Mouse (Mus musculus) CH12.LX (cell line): ENCODE results near the gene Dek. TPM values are rescaled to one million over a fixed set of nuclear protein-coding genes. Genes with fewer than 3 reads are reported as not detected.

Experiments
- DNase-seq: peaks from one replicate; pipeline ENCODE4 v3.0.0-alpha.2; 2013; ENCODE audit errors: extremely low read depth
- H3K27ac ChIP-seq: 2 replicates; pipeline ENCODE4 v1.5.1; 2012; ENCODE audit warnings: low read depth, mild to moderate bottlenecking, control low read depth, moderate library complexity; ENCODE audit not compliant: insufficient read depth
- H3K27me3 ChIP-seq: replicated peaks from 2 replicates; pipeline ENCODE3; 2012; ENCODE audit warnings: inconsistent platforms
- H3K36me3 ChIP-seq, 2 experiments: replicated peaks in 1 of 2; 2 replicates each; pipeline versions ENCODE3 to v1.6.1; 2012; ENCODE audit warnings: inconsistent platforms in 1 of 2, low read length in 1 of 2, mild to moderate bottlenecking in 1 of 2, mixed read lengths in 1 of 2, moderate library complexity in 1 of 2; ENCODE audit not compliant: control insufficient read depth in 1 of 2, insufficient read depth in 1 of 2
- H3K4me1 ChIP-seq, 2 experiments: 2 replicates each; pipeline ENCODE4 v1.6.1; 2012; ENCODE audit warnings: inconsistent platforms in 1 of 2, moderate library complexity in 1 of 2; ENCODE audit not compliant: insufficient read depth in 2 of 2, control insufficient read depth in 1 of 2
- H3K4me2 ChIP-seq: 2 replicates; pipeline ENCODE4 v1.6.1; 2012; ENCODE audit warnings: low read depth, mild to moderate bottlenecking, control low read depth; ENCODE audit not compliant: poor library complexity, insufficient read depth, severe bottlenecking
- H3K4me3 ChIP-seq, 3 experiments: fragments of 150-350 bp in 1 of 3; sonication (generic) in 1 of 3; replicated peaks in 1 of 3; 2 replicates each; pipeline versions ENCODE3 to v1.5.1; 2011 to 2012; ENCODE audit warnings: low read depth in 2 of 3, low read length in 2 of 3, mild to moderate bottlenecking in 2 of 3, moderate library complexity in 2 of 3, control low read depth in 1 of 3, improper control_type of control experiment in 1 of 3, inconsistent platforms in 1 of 3, mixed read lengths in 1 of 3; ENCODE audit not compliant: poor library complexity in 1 of 3
- H3K79me2 ChIP-seq: replicated peaks from 2 replicates; pipeline ENCODE4 v1.6.1; 2012; ENCODE audit warnings: mild to moderate bottlenecking, moderate library complexity; ENCODE audit not compliant: control insufficient read depth, poor library complexity, insufficient read depth, severe bottlenecking; ENCODE audit errors: extremely low read depth
- H3K9ac ChIP-seq: 2 replicates; pipeline ENCODE4 v1.6.1; 2012; ENCODE audit warnings: low read depth, mild to moderate bottlenecking, control low read depth, moderate library complexity; ENCODE audit not compliant: insufficient read depth
- H3K9me3 ChIP-seq: replicated peaks from 2 replicates; pipeline ENCODE3; 2012; ENCODE audit warnings: low read length, inconsistent platforms, mixed read lengths
- BHLHE40 ChIP-seq: IDR thresholded peaks from 2 replicates; pipeline ENCODE4 v1.6.1; 2011; ENCODE audit warnings: mild to moderate bottlenecking, low read depth, low read length, improper control_type of control experiment
- ELF1 ChIP-seq: IDR thresholded peaks from 2 replicates; pipeline ENCODE4 v1.6.1; 2014; ENCODE audit warnings: low read depth, mild to moderate bottlenecking, inconsistent platforms, low read length, improper control_type of control experiment
- ETS1 ChIP-seq: conservative IDR thresholded peaks from 2 replicates; pipeline ENCODE4 v1.6.1; 2012; ENCODE audit warnings: low read depth, mild to moderate bottlenecking, inconsistent platforms, low read length, improper control_type of control experiment, moderate library complexity
- HCFC1 ChIP-seq: IDR thresholded peaks from 2 replicates; pipeline ENCODE4 v1.6.1; 2012; ENCODE audit warnings: low read depth, mild to moderate bottlenecking, inconsistent platforms, low read length, improper control_type of control experiment
- IRF4 ChIP-seq: IDR thresholded peaks from 2 replicates; pipeline ENCODE4 v1.6.1; 2014; ENCODE audit warnings: low read depth, mild to moderate bottlenecking, inconsistent platforms, low read length, improper control_type of control experiment
- JUND ChIP-seq: conservative IDR thresholded peaks from 2 replicates; pipeline ENCODE4 v1.6.1; 2011; ENCODE audit warnings: low read depth, low read length, improper control_type of control experiment
- KAT2A ChIP-seq: IDR thresholded peaks from 2 replicates; pipeline ENCODE4 v1.6.1; 2012; ENCODE audit warnings: low read length, improper control_type of control experiment, inconsistent platforms; ENCODE audit not compliant: insufficient replicate concordance
- MAZ ChIP-seq: IDR thresholded peaks from 2 replicates; pipeline ENCODE4 v1.6.1; 2012; ENCODE audit warnings: low read depth, mild to moderate bottlenecking, inconsistent platforms, low read length, improper control_type of control experiment, moderate library complexity
- MEF2A ChIP-seq: IDR thresholded peaks from 2 replicates; pipeline ENCODE4 v1.6.1; 2014; ENCODE audit warnings: low read depth, mild to moderate bottlenecking, inconsistent platforms, low read length, improper control_type of control experiment, borderline replicate concordance
- MYC ChIP-seq: IDR thresholded peaks from 2 replicates; pipeline ENCODE4 v1.6.1; 2011; ENCODE audit warnings: low read depth, mild to moderate bottlenecking, improper control_type of control experiment, low read length
- NELFE ChIP-seq: IDR thresholded peaks from 2 replicates; pipeline ENCODE4 v1.6.1; 2011; ENCODE audit warnings: low read depth, low read length, improper control_type of control experiment
- NRF1 ChIP-seq: IDR thresholded peaks from 2 replicates; pipeline ENCODE4 v1.6.1; 2014; ENCODE audit warnings: low read depth, mild to moderate bottlenecking, inconsistent platforms, low read length, improper control_type of control experiment, moderate library complexity
- POLR2A ChIP-seq: IDR thresholded peaks from 2 replicates; pipeline ENCODE4 v1.6.1; 2011; ENCODE audit warnings: low read depth, mild to moderate bottlenecking, improper control_type of control experiment, low read length
- RAD21 ChIP-seq: IDR thresholded peaks from 2 replicates; pipeline ENCODE4 v1.6.1; 2011; ENCODE audit warnings: low read depth, mild to moderate bottlenecking, low read length, improper control_type of control experiment, moderate library complexity
- RCOR1 ChIP-seq: conservative IDR thresholded peaks from 2 replicates; pipeline ENCODE4 v1.6.1; 2012; ENCODE audit warnings: low read depth, mild to moderate bottlenecking, inconsistent platforms, low read length, improper control_type of control experiment
- TBP ChIP-seq: conservative IDR thresholded peaks from 2 replicates; pipeline ENCODE4 v1.6.1; 2011; ENCODE audit warnings: low read depth, low read length, improper control_type of control experiment
- dilution Hi-C: fragments of 300-500 bp; cut with MboI; formaldehyde crosslinking; loops from 2 replicates; pipeline ENCODE4 v1.14.3; 2020; ENCODE audit warnings: low sequenced_read_pairs; ENCODE audit not compliant: extremely low pct_unique_long_range_greater_than_20kb, extremely low pct_ligation_motif_present
- in situ Hi-C: fragments of 300-500 bp; cut with MboI; formaldehyde crosslinking; loops from 3 replicates; pipeline ENCODE4 v1.14.3; 2019; ENCODE audit warnings: low sequenced_read_pairs, low pct_ligation_motif_present, low pct_unique_long_range_greater_than_20kb, mixed read lengths
- polyA plus RNA-seq: library from polyadenylated mRNA; unstranded; fragments of >175 nt; gene quantifications from 2 replicates; pipeline ENCODE4 v1.2.1, GENCODE M21; 2012; ENCODE audit warnings: low read depth; ENCODE audit not compliant: insufficient read length
- total RNA-seq, 2 experiments: library from RNA; depleted of rRNA; stranded (reverse); fragments of 300-350 nt in 1 of 2; fragments of >200 nt in 1 of 2; gene quantifications; 2 replicates each; pipeline ENCODE4 v1.2.3; 2012 to 2014

Dek gene
- total and polyA plus RNA-seq, 3 experiments: 28.8 to 228 (median 196) TPM

DNA sequence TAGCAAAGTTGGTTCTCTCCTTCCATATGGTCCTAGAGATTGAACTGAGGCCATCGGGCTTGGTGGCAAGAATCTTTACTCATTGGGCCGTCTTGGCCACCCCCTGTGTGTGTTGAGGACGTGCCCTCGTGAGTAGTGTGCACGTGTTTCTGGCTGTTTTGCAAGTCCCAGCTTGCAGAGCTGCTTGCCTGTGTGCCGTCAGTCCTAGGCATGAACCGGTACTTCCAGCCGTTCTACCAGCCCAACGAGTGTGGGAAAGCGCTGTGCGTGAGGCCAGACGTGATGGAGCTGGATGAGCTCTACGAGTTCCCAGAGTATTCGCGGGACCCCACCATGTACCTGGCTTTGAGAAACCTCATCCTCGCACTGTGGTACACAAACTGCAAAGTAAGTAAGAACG, 43.2 kb downstream of the Dek start:
- TF ChIP-seq MYC: no peak
- TF ChIP-seq KAT2A: no peak
- TF ChIP-seq ETS1: no peak
- TF ChIP-seq MAZ: no peak
- TF ChIP-seq RCOR1: no peak
- no peak for TF ChIP-seq POLR2A

DNA sequence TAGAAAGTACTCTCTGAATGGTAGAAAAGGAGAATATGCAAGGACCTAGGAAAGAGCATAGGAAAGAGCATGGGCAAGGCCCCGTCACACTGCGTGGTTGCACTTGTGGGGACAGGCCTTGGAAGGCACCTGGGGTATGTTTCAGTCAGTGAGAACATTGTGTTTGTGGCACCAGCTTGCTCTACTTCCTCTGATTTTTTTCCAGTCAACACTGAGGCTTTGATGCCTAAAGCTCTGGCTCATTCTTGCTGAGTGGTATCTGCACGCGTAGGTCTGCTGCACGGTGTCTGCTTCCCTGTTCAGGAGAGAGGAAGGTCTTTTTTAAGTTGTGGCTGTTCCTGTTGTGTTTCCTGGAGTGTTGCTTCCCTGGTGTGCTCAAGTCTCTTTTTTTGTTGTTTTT, 49.2 kb downstream of the Dek start:
- no peak overlapping the region for H3K4me3 ChIP-seq

More for the DNA sequence above, 43.2 kb downstream of the Dek start:
- H3K79me2 ChIP-seq: no peaks in the 10 kb centered on the region
- no peaks in the 10 kb centered on the region for H3K27me3 ChIP-seq
- DNase-seq: no peak
- H3K36me3 ChIP-seq: peaks cover 24 to 71% of the 10 kb centered on the region in 2 experiments
- no peak overlapping the region for H3K27ac ChIP-seq
- no peak overlapping the region for H3K4me2 ChIP-seq
- no peak overlapping the region for H3K9ac ChIP-seq
- in situ Hi-C loops (no loop called here), dilution Hi-C loops (no loop called here)
- H3K9me3 ChIP-seq: no peaks in the 10 kb centered on the region
- no peak overlapping the region for H3K4me3 ChIP-seq
- no peaks in the 10 kb centered on the region for H3K4me1 ChIP-seq

DNA sequence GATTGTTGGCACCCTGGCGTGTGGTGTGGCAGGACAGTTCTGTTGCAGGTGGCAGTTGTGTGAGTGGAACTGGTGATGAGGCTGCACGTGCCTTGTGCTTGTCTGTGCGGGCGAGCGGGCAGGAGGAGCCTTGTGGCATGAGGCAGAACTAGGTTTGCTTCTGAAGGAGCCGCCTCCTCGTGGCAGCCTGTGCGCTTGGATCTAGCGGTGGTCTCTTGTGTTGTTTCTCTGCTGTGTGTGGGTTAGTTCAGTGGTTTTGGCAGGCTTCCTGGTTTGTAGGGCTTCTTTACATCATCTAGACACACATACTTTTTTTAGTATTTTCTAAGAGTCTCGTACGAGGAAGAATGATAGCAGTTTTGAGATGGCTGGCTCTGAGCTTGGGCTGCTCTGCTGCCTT, 49.9 kb downstream of the Dek start:
- peaks cover 8 to 67% of the 10 kb centered on the region in 2 experiments for H3K36me3 ChIP-seq
- dilution Hi-C loops: no loop called here
- DNase-seq: no peak
- no peak overlapping the region for H3K4me2 ChIP-seq
- in situ Hi-C loops: no loop called here
- H3K27me3 ChIP-seq: no peaks in the 10 kb centered on the region
- TF ChIP-seq NRF1 (no peak), TBP (no peak), RAD21 (no peak), RCOR1 (no peak), MAZ (no peak), HCFC1 (no peak), MYC (no peak), NELFE (no peak), BHLHE40 (no peak), IRF4 (no peak)
- H3K9ac ChIP-seq: no peak overlapping the region
- no peaks in the 10 kb centered on the region for H3K79me2 ChIP-seq
- H3K27ac ChIP-seq: no peak overlapping the region
- H3K4me1 ChIP-seq: peaks cover 2 to 14% of the 10 kb centered on the region in 2 experiments; a peak in 2 of 4 replicates
- no peak overlapping the region for H3K4me3 ChIP-seq
- H3K9me3 ChIP-seq: no peaks in the 10 kb centered on the region

More for the DNA sequence above, 49.2 kb downstream of the Dek start:
- Histone ChIP-seq H3K4me1 (peaks cover 2 to 10% of the 10 kb centered on the region in 2 experiments; a peak in 2 of 4 replicates), H3K36me3 (peaks cover 9 to 65% of the 10 kb centered on the region in 2 experiments), H3K79me2 (no peaks in the 10 kb centered on the region), H3K27me3 (no peaks in the 10 kb centered on the region), H3K4me2 (no peak overlapping the region), H3K27ac (no peak overlapping the region), H3K9me3 (no peaks in the 10 kb centered on the region), H3K9ac (no peak overlapping the region)
- dilution Hi-C loops: no loop called here
- DNase-seq: no peak
- in situ Hi-C loops: no loop called here
- no peak for TF ChIP-seq RAD21
- TF ChIP-seq MEF2A: no peak
- TF ChIP-seq ELF1: no peak
- TF ChIP-seq JUND: no peak
